Mouse (Mus musculus) stomach, embryonic 14.5 days (tissue): ENCODE data around the gene Elane. TPM values are rescaled to one million over a fixed set of nuclear protein-coding genes. Genes with fewer than 3 reads are reported as not detected.
A peak's percentile ranks its signal among the peaks of the same experiment; 100 is the strongest.

Source experiments
- ATAC-seq: fragments of 200-750 bp; cut with Nextera tagmentation; 2 replicates; pipeline ENCODE4 v1.8.0; 2017; ENCODE audit warnings: low read depth, moderate TSS enrichment; ENCODE audit not compliant: insufficient number of reproducible peaks, insufficient read depth, low FRiP score
- H3K27ac ChIP-seq: fragments of 300-500 bp; sonication (generic); 2 replicates; pipeline ENCODE4 v1.5.1; 2014; ENCODE audit warnings: mild to moderate bottlenecking, low read length, moderate library complexity, mixed read lengths
- H3K27me3 ChIP-seq: fragments of 300-500 bp; sonication (generic); 2 replicates; pipeline ENCODE4 v1.6.1; 2014; ENCODE audit warnings: low read length, control low read depth, mixed read lengths; ENCODE audit not compliant: control insufficient read depth, insufficient read depth
- H3K36me3 ChIP-seq: fragments of 300-500 bp; sonication (generic); 2 replicates; pipeline ENCODE4 v1.6.1; 2014; ENCODE audit warnings: mild to moderate bottlenecking, control low read depth, low read length, moderate library complexity, mixed read lengths; ENCODE audit not compliant: control insufficient read depth, insufficient read depth
- H3K4me1 ChIP-seq: fragments of 300-500 bp; sonication (generic); 2 replicates; pipeline ENCODE4 v1.6.1; 2014; ENCODE audit warnings: low read length, control low read depth, mixed read lengths; ENCODE audit not compliant: control insufficient read depth, insufficient read depth
- H3K4me2 ChIP-seq: fragments of 300-500 bp; sonication (generic); replicated peaks from 2 replicates; pipeline ENCODE4 v1.6.1; 2014; ENCODE audit warnings: low read depth, low read length, control low read depth
- H3K4me3 ChIP-seq: fragments of 300-500 bp; sonication (generic); 2 replicates; pipeline ENCODE4 v1.5.1; 2014; ENCODE audit warnings: low read depth, low read length, control low read depth
- H3K9ac ChIP-seq: fragments of 300-500 bp; sonication (generic); replicated peaks from 2 replicates; pipeline ENCODE4 v1.6.1; 2014; ENCODE audit warnings: low read depth, mild to moderate bottlenecking, control low read depth, low read length, moderate library complexity, mixed read lengths
- H3K9me3 ChIP-seq: fragments of 300-500 bp; sonication (generic); 2 replicates; pipeline ENCODE4 v1.6.1; 2016; ENCODE audit warnings: low read depth, low read length, control low read depth; ENCODE audit not compliant: control insufficient read depth
- WGBS: fragments of 180-500 bp; shearing (Covaris S2); extraction: QIAGEN DNeasy Blood & Tissue Kit; methylation state at CpG from one replicate; pipeline ENCODE4 v1.1.7; 2014; 5-methylcytosine and 5-hydroxymethylcytosine counted together
- polyA plus RNA-seq: library from polyadenylated mRNA; unstranded; fragments of >200 nt; fragmentation: Nextera tagmentation; extraction: Ambion mirVana; gene quantifications from 2 replicates; pipeline ENCODE4 v1.2.1, GENCODE M21; 2014

The Elane gene
- polyA plus RNA-seq, 1 experiment from 2014 or later = 3.3 TPM

DNA sequence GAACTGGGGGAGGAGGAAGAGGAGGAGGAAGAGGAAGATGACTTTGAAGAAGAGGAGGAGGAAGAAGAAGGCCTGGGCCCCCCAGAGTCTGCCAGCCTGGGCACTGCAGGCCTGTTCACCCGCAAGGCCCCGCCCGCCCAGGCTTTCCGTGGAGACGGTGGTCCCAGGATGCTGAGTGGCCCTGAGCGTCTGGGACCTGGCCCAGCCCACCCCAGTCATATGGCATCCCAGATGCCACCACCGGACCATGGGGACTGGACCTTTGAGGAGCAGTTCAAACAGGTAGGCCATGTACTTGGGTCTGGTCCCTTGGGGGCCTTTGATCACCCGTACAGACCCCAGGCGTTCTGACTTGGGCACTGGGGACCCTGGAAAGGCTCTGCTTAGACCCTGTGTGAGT is 45.8 kb downstream of the Elane start:
- 82% methylated on average over 9 of the region's 9 CpGs for WGBS
- Histone ChIP-seq H3K4me1 (peaks cover 52% of the 10 kb centered on the region), H3K27me3 (no peaks in the 10 kb centered on the region), H3K4me2 (no peak overlapping the region), H3K9me3 (no peaks in the 10 kb centered on the region), H3K36me3 (peaks cover 22% of the 10 kb centered on the region), H3K27ac (no peak overlapping the region), H3K4me3 (no peak overlapping the region), H3K9ac (no peak overlapping the region)
- no peak for ATAC-seq

DNA sequence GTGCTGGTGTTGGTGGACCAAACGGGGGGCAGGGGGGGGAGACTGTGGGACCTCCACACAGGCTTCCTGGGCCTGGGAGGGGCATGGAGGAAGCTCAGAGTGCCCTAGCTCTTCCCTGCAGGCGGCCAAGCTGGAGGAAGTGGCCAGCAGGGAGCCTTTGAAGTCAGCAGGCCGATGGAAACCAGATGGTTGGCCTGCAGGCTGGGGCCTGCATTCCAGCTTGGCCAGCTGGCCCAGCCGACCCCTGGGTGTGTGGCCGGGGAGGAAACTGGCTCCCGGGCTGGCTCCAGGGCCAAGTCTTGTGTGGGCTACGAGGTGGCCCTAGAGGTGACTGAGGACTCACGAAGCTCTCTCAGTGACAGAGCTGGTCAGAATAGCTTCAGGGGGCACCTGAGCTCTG is 46.7 kb downstream of the Elane start:
- Histone ChIP-seq H3K36me3 (peaks cover 26% of the 10 kb centered on the region), H3K9ac (no peak overlapping the region), H3K4me1 (peaks cover 58% of the 10 kb centered on the region), H3K27ac (peak overlapping the region; percentile 55; the same call in 1 of the 2 replicates), H3K27me3 (no peaks in the 10 kb centered on the region), H3K4me2 (no peak overlapping the region), H3K9me3 (no peaks in the 10 kb centered on the region), H3K4me3 (no peak overlapping the region)
- no peak; the same call in 1 of the 2 replicates for ATAC-seq
- 19% methylated on average over 8 of the region's 8 CpGs for WGBS

DNA sequence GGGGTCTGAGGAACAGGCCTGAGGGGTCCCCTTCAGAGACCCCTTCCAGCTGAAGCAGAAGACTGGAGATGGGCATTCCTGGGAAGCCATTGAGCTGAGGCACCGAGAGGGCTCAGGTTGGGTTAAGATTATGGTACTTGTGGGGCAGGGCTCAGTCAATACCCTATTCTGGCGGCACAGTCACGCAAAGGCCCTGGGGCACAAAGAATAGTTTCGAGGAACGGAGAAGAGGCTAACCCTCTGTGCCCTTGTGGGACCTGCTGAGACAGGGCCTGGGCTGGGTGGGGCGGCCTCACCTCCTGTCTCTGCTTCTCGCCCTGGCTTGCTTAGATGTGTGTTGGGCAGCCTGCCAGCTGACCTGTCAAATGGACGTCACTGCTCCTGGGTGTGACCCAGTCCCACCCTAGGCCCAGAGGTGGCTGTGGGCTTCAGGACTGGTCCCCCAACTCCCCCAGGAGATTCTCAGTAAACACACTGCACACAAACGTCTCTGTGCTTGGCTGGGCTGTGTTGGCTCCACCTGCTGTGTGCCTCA is 47.2 kb downstream of the Elane start:
- Histone ChIP-seq H3K27ac (peak overlapping the region; percentile 55; the same call in 1 of the 2 replicates), H3K27me3 (no peaks in the 10 kb centered on the region), H3K4me2 (no peak overlapping the region), H3K9ac (no peak overlapping the region), H3K9me3 (no peaks in the 10 kb centered on the region), H3K36me3 (peaks cover 31% of the 10 kb centered on the region), H3K4me1 (peaks cover 58% of the 10 kb centered on the region), H3K4me3 (no peak overlapping the region)
- WGBS = 60% methylated on average over 9 of the region's 9 CpGs
- no peak for ATAC-seq

DNA sequence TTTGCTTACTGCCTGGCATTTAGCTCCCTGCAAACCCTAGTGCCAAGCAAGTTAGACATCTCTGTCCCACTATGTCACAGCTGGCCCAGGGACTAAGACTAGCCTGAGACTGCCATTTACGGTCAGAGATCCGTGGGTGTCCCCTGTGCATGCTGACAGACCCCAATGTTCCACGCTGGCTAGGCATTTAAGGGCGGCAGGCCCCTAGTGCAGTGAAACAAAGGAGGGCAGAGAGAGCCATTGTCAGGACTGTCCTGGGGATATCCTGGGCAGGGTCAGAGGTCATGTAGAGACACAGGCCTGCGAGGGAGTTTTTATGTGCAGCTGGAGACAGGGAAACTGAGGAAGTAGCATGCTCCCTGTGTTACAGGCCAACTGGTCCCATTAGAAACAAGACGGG is 47.8 kb downstream of the Elane start:
- no peak for ATAC-seq
- H3K27ac ChIP-seq = 0 out of 2 replicates have a peak overlapping the region, but pooled peaks have one; percentile 55
- no peak overlapping the region for H3K4me3 ChIP-seq
- H3K36me3 ChIP-seq = peaks cover 35% of the 10 kb centered on the region
- H3K4me1 ChIP-seq = peaks cover 57% of the 10 kb centered on the region
- 73% methylated on average over 6 of the region's 6 CpGs for WGBS
- H3K27me3 ChIP-seq = no peaks in the 10 kb centered on the region
- H3K4me2 ChIP-seq = no peak overlapping the region
- no peaks in the 10 kb centered on the region for H3K9me3 ChIP-seq
- H3K9ac ChIP-seq = no peak overlapping the region

DNA sequence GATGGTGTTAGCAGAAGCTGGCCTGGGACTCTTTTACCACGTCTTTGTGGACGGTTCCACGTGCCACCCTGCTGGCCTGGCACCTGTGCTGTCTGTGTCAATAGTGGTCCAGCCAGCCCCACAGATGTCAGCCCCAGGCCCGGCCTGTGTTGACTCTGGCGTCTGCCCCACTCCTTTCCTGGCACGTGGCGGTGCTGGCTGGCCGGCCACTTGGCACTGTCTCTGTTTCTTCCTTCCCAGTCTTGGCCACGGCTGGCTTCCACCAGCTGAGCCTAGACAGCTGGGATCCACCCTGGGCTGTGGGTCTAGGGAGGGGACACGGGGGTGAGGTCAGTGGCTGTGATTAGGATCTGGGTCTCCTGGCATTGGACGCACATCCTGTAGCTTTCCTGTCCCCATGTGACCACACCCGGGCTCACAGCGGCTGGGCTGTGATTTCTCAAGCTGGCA is 48.2 kb downstream of the Elane start:
- WGBS = 59% methylated on average over 13 of the region's 13 CpGs
- Histone ChIP-seq H3K27ac (0 out of 2 replicates have a peak overlapping the region, but pooled peaks have one; percentile 55), H3K27me3 (no peaks in the 10 kb centered on the region), H3K9me3 (no peaks in the 10 kb centered on the region), H3K9ac (0 out of 2 replicates have a peak overlapping the region, but pooled peaks have one; percentile 1), H3K36me3 (peaks cover 37% of the 10 kb centered on the region), H3K4me3 (no peak overlapping the region), H3K4me2 (no peak overlapping the region), H3K4me1 (peaks cover 52% of the 10 kb centered on the region)
- no peak for ATAC-seq

DNA sequence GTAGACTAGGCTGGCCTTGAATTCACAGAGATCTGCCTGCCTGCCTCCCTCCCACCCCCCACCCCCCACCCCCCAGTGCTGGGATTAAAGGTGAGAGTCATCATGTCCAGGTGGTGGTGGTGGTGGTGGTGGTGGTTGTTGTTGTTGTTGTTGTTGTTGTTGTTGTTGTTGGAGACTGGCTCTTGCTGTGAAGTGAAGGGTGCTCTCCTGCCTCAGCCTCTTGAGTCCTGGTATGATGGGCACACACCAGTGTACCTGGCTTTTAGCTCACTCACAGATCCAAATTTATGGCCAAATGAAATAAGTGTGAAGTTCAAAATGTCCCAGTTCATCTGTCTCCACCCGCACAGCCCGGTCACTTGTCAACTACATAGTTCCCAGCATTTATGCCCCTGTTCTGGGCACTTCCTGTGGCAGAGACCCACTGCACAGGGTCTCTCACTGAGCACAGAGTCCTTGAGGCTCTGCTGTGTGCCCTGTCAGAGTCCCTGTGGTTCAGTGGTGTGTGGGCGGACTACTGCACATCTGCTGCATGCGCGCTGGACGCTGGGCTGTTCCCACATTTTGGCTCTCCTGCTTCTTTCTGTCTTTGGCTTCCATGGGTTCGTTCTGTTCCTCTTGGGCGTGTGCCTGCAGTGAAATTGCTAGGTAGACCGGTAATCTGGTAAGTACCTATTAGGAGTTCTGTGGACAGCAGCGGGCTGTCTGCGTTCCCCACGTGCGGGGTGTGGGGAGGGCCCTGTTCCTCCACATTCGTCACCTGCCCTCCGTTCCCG is 48.9 kb downstream of the Elane start:
- no peaks in the 10 kb centered on the region for H3K27me3 ChIP-seq
- H3K4me2 ChIP-seq = no peak overlapping the region
- H3K36me3 ChIP-seq = peaks cover 37% of the 10 kb centered on the region
- no peak for ATAC-seq
- H3K9me3 ChIP-seq = no peaks in the 10 kb centered on the region
- no peak overlapping the region for H3K27ac ChIP-seq
- no peak overlapping the region for H3K4me3 ChIP-seq
- H3K4me1 ChIP-seq = peaks cover 48% of the 10 kb centered on the region
- no peak overlapping the region for H3K9ac ChIP-seq
- WGBS = 83% methylated on average over 16 of the region's 16 CpGs

DNA sequence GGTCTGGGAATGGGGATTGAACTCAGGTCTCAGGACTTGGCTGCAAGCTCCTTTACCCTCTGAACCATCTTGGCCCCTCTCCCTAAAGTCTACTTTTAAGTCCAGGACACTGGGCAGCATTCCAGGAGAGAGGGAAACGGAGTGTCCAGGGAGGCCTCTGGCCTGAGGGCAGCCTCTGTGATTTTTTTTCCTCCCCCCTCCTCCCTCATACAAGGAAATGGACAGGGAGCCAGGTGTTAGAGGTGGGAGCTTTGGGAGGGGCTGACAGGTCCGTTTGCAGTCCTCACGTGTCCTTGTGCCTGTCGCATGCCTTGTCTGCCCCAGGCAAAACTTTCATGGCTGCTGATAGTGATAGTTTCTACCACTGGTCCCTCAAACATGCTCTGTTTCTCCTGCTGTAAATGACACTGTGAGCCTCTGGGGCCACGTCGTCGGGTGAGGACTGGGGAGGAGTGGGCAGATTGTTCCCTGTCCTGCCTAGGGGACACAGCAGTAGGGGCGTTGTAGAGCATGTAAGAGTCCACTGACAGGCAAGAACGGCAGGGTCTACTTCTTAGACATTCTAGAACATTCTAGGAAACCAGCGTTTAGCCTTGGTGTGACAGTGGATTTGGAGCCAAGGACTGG is 50.4 kb downstream of the Elane start:
- 64% methylated on average over 10 of the region's 10 CpGs for WGBS
- Histone ChIP-seq H3K27ac (peak overlapping the region; percentile 52; the same call in 1 of the 2 replicates), H3K36me3 (peaks cover 36% of the 10 kb centered on the region), H3K4me3 (no peak overlapping the region), H3K27me3 (no peaks in the 10 kb centered on the region), H3K9ac (no peak overlapping the region), H3K9me3 (no peaks in the 10 kb centered on the region), H3K4me2 (no peak overlapping the region), H3K4me1 (peaks cover 47% of the 10 kb centered on the region)
- no peak for ATAC-seq

DNA sequence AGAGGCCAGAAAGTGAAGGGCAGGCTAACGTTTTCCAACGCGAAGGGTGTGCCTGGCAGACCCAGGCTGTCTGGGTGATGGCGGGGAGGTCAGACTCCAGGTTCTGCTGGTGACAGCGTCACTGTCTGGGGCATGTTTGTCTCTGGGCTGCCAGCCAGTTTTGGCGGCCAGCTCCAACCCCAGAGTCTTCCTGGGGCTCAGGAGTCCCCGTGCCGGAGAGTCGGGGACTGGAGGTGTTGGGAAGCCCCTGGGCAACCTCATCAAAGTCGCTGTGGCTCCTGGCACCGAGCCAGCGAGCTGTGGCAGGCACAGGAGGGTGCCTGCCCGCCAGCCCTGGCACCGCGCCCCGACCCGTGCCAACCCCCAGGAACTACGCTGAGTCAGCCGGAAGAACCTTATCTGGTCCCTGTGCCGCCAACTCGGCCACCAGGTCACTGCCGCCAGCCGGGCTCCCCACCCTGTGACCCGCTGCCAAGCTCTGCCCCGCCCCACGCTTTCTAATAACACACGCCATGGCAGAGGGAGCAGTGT is 50.9 kb downstream of the Elane start:
- Histone ChIP-seq H3K9me3 (no peaks in the 10 kb centered on the region), H3K27me3 (no peaks in the 10 kb centered on the region), H3K36me3 (peaks cover 33% of the 10 kb centered on the region), H3K4me2 (no peak overlapping the region), H3K9ac (no peak overlapping the region), H3K4me3 (no peak overlapping the region), H3K4me1 (peaks cover 43% of the 10 kb centered on the region), H3K27ac (peak overlapping the region; percentile 52; the same call in 1 of the 2 replicates)
- no peak; the same call in 1 of the 2 replicates for ATAC-seq
- WGBS = 66% methylated on average over 27 of the region's 27 CpGs
